Mouse (Mus musculus): ENCODE measurements around the gene Dst. TPM values are rescaled to one million over a fixed set of nuclear protein-coding genes. Genes with fewer than 3 reads are reported as not detected.
A peak's percentile ranks its signal among the peaks of the same experiment; 100 is the strongest.

The Dst gene
- total RNA-seq (2017) = 1.1 and 1.5 TPM in 2 replicates

DNA sequence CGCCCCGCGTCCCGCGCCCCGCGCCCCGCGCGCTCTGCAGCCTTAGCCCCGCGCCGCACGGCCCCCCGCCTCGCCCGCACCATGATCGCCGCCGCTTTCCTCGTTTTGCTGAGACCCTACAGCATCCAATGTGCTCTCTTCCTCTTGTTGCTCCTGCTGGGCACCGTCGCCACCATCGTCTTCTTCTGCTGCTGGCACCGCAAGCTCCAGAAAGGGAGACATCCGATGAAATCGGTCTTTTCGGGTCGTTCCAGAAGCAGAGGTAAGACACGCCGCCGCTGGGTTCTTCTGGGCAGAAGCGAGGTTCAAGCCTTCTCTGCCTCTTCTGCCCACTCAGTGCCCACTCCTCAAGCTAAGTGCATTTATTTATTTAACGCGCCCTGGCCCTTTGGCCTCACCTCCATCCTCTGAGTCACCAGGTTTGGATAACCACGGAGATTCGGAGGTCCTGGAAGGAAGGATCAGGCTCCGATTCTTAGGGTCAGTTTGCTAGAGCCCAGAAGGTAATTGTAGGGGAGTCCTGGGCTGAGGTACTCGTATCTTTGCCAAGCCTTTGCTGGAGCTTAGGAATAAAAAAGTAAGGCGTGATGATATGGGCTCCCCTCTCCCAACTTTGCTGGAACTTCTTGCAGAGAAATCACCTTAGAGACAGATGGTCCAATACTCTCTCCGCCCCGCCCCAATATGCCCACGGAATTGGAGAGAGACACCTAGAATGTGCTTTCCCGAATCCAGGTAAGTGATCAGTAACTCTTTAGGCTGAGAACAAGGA is at the start of gene Dst:
Dst (plus strand) TSS at position 35 of the 772 bp plus-strand sequence.
- no peak for ATAC-seq (ENCODE audit: extremely low read depth, insufficient number of reproducible peaks, low FRiP score, poor library complexity, severe bottlenecking)

DNA sequence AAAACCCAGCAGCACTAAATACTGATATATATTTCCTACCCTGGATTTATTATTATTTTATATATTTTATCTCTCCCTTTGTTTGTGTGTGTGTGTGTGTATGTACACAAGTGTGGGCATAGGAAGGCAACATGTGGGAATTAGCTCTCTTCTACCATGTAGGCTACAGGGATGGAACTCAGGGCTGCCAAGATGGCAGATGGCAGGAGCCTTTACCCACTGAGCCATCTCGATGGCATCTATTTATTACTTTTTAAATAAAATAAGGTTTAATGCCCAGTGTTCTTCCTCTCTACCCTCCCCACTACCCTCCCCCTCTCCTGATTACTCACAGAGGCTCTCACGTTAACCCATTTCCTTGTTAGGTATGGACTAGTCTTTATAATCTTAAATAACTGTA is 39.0 kb upstream of the Dst start:
- ATAC-seq (ENCODE audit: extremely low read depth, insufficient number of reproducible peaks, low FRiP score, poor library complexity, severe bottlenecking) = no peak

DNA sequence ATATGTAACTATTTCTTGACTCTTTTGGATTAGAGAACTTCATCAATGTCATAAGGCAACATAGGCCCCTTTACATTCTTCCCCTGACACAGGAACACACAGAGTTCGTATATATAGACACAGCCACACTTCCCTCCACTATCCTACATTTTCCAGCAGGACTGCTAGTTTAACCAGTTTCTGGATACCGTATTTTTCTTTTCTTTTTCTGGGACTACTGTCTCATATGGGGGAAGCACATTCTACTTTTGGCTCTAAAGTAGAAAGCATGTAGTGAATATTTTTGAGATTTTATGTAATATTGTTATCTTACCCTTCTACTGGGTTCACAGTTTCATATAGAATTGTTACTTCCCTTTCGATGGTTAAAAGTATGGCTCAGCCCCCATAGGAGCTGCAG is 38.6 kb upstream of the Dst start:
- ATAC-seq (ENCODE audit: extremely low read depth, insufficient number of reproducible peaks, low FRiP score, poor library complexity, severe bottlenecking) = no peak

DNA sequence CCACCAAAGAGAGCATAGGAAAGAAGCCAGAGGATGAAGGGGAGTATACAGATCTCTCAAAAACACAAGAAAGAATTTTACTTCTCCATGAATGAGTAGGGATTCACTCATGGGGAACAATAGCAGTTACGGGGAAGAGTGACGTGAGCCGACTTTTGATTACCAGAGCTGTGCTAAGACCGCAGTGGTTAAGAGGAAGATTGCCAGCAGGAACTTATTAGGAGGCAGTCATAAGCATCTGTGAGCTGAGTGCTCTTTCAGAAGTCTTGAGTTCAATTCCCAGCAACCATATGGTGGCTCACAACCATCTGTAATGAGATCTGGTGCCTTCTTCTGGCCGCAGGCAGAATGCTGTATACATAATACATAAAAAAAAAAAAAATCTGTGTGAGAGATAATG is 34.5 kb upstream of the Dst start:
- no peak for ATAC-seq (ENCODE audit: extremely low read depth, insufficient number of reproducible peaks, low FRiP score, poor library complexity, severe bottlenecking)

DNA sequence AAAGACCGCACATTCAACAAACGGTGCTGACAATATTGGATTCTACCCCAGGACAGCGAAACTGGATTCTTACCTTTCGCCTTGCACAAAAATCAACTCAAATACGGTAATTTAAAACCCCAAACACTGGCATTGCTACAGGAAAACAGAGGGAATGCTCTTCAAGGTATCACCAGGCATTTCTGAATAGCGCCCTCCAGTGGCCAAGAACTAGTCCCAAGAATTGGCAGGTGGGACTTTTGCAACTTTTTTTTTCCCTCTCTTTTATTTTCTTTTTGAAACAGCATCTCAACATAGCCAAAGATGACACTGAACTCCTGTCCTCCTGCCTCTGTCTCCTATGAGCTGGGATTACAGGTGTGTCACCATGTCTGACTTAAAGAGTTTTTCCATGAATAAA is 32.3 kb upstream of the Dst start:
- no peak for ATAC-seq (ENCODE audit: extremely low read depth, insufficient number of reproducible peaks, low FRiP score, poor library complexity, severe bottlenecking)

DNA sequence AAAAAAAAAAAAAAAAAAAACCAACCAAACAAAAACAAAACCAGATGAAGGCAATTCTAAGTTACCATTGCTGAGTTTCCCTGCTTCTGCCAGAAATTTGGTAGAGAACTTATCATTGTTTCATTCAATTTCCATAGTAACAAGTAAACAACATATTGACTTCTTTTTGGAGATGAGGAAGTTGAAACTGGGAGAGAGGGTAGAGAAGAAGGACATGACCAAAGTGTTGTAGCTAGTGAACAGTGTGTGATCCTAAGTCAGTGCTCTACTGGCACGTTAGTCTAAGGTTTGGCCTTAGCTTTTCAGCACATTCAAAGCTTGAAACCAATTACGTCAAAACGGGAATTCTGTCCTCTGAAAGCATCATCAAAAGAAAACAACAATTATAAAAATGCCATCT is 31.6 kb upstream of the Dst start:
- ATAC-seq (ENCODE audit: extremely low read depth, insufficient number of reproducible peaks, low FRiP score, poor library complexity, severe bottlenecking) = no peak

DNA sequence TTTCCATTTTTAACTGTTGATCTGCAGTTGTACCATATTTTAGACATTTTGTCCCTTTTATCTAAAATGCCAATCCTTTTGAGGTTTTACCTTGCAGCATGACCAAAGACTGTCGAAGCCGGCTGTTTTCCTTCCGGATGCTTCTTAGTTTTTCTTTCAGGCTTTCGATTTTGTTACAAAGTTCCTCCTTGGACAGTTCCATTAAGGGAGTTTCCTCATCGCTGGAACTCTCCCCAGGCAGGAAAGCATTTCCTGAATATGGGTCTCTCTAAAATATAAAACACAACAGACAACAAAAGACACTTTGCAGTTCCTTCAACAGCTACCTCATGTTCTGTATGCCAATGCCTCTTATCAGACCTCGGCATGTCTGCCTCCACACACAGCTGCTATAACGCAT is 29.9 kb upstream of the Dst start:
- ATAC-seq (ENCODE audit: extremely low read depth, insufficient number of reproducible peaks, low FRiP score, poor library complexity, severe bottlenecking) = no peak

DNA sequence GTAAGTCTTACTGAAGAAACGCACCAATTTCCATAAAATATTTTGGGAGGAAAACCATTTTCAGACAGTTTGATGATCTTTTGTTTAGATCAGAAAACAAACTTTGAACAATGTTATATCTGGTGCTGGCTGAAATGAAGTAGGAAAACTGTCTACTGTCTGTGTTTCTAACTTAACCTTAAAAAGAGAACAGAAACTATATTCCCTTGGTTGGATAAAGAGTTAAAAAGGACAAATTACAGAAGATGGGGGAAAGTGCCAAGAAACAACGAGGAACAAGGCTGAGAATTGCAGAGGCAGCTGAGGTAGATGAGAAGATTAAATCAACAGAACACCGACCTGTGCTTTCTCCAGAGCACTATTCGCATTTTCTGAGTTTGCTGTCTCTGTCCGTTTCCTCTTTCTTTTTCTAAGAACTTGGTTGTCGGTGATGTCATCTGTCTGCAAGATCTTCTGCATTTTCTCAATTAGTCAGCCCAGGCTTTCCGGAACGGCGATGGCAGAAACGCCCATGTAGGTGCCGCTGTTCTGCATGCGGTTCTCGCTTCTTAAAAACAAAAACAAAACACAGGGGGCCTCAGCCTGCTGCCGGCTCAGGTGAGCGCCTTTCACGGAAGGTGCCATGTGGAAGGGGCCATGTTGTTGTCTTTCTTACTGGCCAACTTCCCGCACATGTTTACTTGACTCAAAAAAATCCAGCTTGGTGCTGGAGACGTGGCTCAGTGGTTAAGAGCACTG is 24.8 kb upstream of the Dst start:
- ATAC-seq (ENCODE audit: extremely low read depth, insufficient number of reproducible peaks, low FRiP score, poor library complexity, severe bottlenecking) = peak; percentile 90

DNA sequence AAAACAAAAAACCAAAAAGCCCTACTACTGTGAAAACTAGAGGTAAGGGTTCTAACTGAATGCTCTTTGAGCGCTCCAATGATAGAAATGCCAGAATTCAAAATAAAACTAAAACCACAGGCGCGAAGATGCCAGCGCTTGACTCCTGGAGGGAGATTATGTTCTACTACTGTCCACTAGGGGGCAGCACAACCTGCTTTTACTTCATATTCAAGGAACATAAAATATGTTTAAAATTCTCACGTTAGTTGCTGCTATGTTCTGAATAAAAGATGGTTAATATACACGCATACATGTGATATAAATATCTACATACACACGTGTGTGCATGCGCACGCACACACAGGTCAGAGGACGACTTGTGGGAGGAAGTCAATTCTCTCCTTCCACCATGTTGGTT is 15.2 kb upstream of the Dst start:
- no peak for ATAC-seq (ENCODE audit: extremely low read depth, insufficient number of reproducible peaks, low FRiP score, poor library complexity, severe bottlenecking)

DNA sequence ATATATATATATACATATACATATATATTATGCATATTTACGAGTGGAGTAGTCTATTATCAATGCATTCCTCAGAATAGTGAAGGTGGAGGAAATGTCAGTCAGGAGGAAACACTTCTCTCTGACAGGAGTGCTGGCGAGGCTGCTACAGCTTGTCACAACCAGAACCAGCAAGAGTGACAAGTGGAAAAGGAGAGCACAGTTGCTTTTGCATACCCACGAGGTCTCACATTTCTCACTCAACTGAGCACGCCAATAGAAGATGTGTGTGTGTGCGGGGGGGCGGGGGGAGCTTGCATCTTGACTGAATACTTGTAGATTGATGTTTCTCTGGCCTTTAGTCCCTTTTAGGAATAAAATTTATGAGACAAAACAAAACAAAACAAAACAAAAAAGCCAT is 11.9 kb upstream of the Dst start:
- no peak for ATAC-seq (ENCODE audit: extremely low read depth, insufficient number of reproducible peaks, low FRiP score, poor library complexity, severe bottlenecking)

DNA sequence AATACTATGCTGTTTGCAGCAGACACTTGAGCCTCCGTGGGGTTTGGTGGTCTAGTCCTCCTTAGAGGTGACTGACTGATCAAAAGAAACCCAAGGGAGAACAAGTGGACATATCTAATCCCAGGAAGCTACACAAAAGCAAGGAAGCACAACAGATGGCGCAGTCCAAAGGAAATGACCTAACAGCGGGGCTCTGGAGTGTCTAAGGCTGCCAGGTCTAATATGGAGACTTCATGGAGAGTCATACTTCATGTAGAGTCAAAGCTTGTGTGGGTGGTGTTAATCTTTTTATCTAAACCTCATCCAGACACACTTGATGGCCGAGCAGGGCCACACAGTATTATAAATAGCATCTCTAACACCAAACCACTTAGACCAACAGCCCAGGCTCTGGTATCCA is 11.4 kb upstream of the Dst start:
- ATAC-seq (ENCODE audit: extremely low read depth, insufficient number of reproducible peaks, low FRiP score, poor library complexity, severe bottlenecking) = no peak

DNA sequence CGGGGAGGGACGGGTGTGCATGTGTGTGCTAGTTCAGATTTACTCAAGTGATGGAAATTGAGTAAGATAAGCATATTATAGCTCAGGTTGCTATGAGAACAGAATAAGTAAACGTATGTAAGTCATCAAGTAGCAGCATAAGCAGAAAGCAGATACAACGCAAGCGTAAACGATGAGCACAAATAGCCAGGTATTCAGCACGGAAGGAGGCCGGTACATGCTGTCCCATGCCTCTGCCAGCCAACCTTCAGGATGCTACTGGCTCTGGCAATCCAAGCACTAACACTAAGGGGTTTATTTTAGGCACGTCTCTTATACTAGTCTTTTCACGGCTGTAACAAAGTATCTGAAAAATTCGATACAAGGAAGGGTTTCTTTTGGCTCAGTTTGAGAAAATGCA is 10.6 kb upstream of the Dst start:
- no peak for ATAC-seq (ENCODE audit: extremely low read depth, insufficient number of reproducible peaks, low FRiP score, poor library complexity, severe bottlenecking)

DNA sequence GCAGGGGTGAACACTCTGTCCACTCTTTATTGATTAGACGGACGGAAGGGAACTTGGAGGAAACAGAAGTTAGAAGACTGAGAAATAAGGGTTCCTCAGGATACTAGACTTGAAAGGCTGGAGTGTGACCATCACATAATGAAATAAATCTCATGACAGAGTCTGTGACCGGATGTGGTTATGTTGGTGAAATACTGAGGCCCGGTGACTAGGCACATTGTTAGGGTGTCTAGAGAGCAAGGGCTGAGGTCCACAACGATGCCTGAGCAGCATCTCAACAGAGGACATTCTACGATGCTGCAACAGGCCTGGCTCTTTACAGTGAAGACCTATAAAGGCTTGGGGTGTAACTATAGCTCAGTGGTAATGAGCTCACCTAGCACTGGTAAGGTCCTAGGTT is 9.7 kb upstream of the Dst start:
- ATAC-seq (ENCODE audit: extremely low read depth, insufficient number of reproducible peaks, low FRiP score, poor library complexity, severe bottlenecking) = no peak

DNA sequence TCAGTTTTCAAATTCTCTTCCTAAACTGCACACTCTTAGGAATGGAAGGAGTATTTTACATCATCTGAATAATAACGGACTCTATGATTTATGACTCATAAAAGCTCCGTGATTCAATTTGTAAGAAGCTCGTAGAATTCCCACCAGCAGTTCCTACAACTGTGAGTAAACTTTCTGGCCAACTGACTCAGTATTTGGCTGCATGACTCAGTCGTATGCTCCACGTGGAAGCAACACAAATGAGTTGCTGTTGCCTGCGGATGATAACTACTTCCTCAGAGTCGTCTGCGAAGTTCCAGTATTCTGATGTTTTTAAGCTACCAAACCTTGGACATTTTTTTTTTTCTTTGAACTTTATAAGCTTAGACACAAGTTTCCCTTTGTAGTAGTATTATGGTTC is 7.8 kb upstream of the Dst start:
- no peak for ATAC-seq (ENCODE audit: extremely low read depth, insufficient number of reproducible peaks, low FRiP score, poor library complexity, severe bottlenecking)

DNA sequence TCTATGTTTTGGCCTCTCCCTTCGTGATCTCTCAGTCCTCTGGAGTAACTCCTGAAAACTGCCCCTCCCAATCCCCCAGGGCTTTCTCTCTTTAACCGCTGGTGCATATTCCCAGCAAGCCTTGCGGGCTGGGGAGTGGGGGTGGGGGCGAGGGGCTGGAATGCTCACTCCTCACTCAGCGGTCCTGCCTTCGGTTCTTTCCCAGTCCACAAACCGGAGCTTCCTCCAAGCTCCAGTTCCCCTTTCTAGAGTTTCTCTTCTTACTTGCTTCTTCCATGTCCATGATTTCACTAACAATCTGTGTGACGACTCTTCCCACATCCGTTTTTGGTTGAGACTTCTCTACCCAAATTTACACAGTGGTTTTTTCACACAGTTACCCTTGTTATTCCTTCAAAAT is 4.4 kb upstream of the Dst start:
- ATAC-seq (ENCODE audit: extremely low read depth, insufficient number of reproducible peaks, low FRiP score, poor library complexity, severe bottlenecking) = no peak

DNA sequence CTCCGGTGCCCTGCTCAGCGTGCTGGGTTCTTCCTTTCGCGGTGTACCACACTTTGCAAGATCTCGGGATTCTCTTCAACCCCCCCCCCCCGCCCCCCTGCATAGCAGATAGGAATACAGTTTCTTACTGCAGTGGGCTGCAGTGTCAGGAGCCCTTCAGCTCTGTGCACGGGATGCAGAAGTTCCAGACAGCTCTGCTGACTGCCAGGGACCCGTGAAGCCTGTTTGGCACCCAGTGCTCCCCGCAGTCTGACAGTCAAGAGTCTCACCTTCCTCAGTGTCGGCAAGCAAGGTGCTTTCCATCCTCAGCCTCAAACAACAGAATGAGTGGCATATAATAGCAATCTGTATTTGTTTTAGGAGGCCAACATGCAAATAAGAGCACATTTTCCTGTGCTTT is 1.8 kb upstream of the Dst start:
- no peak for ATAC-seq (ENCODE audit: extremely low read depth, insufficient number of reproducible peaks, low FRiP score, poor library complexity, severe bottlenecking)

DNA sequence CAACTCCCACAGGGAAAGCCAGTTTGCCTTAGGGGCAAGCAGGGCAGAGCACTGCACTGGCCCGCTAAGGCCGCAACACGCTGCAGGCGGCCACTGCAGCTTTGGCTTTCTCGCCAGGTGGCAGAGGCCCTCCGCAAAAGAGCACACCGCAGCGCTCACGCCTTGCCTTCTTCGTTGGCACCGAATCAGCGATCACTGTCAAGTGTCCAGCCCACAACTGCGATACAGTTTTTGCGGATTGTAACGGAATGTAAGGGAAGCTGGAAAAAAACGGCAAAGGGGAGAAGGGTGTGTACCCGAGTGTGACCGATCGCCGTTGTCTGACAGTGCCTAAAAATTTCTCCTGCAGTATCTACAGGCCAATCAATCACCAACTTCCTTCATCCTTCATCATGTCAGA is 1.1 kb upstream of the Dst start:
- no peak for ATAC-seq (ENCODE audit: extremely low read depth, insufficient number of reproducible peaks, low FRiP score, poor library complexity, severe bottlenecking)

DNA sequence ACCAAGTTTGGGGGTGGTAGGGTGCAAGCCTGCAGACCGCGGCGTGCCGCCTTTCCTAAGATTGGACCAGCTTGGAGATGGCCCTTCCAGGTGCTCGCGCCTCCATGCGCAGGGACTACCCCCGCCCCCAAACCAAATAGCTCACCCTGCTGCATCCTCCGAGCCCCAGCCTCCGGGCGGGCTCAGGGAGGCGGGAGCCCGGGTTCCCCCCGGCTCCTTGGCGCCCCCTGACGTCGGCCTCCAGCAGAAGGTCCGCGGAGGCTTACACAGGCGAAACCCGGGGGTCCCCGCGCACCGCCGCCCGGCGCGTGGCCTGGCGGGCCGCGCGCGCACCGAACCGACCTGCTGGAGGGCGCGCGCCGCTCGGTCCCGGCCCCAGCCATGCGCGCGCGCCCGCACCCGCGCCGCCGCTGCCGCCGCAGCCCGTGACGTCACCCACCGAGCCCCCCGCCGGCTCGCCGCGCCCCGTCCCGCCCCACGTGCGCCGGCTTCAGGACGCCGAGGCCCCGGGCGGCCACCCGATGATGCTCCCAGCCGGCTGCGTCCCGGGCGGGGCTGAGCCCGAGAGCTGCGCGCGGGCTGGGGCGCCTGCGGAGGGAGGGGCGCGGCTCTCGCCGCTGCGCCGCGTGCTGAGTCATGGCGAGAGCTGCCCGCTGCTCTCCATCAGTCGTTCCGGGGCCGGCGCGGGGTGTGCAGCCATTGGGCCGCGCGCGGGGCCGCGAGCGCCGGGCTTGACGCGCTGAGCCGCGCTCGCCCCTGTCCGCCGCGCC is 419 bp upstream of the Dst start, which contains the start of gene Bend6:
Bend6 (minus strand) TSS at position 396 of the 770 bp plus-strand sequence.
- ATAC-seq (ENCODE audit: extremely low read depth, insufficient number of reproducible peaks, low FRiP score, poor library complexity, severe bottlenecking) = no peak

DNA sequence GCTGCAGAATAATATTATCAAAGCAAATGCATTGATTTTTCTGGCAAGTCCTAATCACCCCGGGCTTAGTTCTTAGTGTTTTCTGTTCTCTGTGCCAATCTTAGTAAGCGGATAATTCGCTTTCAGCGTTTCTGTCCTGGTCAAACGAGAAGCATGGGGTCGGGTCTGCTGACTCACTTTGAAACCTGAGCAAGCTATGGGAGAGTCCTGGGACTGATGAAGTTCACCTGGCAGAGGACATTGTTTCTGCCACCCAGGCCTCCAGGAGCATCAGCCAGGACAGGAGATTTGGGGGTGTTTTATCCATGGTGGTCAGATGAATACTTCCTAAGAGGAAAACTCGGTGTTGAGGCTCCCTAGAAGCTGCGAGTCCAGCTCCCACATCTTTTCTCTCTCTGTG is 3.6 kb downstream of the Dst start:
- no peak for ATAC-seq (ENCODE audit: extremely low read depth, insufficient number of reproducible peaks, low FRiP score, poor library complexity, severe bottlenecking)

DNA sequence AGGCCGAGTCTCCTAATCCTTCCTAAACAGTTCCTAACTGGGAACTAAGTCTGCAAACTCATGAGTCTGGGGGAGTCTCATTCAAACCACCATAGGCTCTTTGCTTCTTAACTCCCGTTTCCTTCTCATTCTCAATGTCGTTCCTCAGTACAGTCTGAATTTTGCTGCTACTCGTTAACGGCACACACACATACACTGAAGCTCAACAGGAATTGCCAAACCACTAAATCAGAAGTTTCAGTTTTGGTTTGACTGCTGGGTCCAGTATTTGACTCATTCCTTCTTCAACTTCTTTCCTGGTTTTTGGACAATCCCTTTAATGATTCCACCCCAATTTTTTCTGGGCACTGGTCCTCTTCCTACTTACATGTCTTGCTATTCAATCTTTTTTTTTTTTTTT is 8.5 kb downstream of the Dst start:
- no peak for ATAC-seq (ENCODE audit: extremely low read depth, insufficient number of reproducible peaks, low FRiP score, poor library complexity, severe bottlenecking)

Measured in neutrophil, adult 5-6 weeks (primary cell).